Mouse (Mus musculus): Measurements from ENCODE around the gene Olfr597. TPM values are rescaled to one million over a fixed set of nuclear protein-coding genes. Genes with fewer than 3 reads are reported as not detected.

The Olfr597 gene
- polyA plus RNA-seq (2014; fragmentation: Illumina TruSeq; extraction: RNeasy Lipid Tissue Mini Kit (QIAGEN cat#74804); ENCODE audit: low read depth, low replicate concordance) = not detected

DNA sequence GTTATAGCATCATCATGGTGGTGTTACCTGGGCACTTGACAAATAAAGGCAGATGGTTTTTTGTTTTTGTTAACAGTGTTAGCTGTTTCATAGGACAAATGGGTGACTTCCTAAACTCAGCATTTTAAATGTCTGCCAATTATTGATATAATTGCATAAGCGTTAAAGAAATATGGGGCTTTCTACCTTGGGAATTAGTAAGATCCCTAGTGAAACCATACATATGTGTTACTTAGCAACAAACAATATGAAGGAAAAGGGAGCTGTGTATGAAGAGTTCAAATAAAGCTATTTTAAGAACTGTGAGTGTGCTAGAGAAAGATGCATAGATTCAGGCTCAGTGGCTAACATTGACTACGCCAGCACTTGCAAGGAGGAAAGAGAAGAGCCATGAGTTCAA, at the start of gene Olfr597:
TSS of gene Olfr597 (plus strand) at position 301 of the 400 bp plus-strand sequence.

DNA sequence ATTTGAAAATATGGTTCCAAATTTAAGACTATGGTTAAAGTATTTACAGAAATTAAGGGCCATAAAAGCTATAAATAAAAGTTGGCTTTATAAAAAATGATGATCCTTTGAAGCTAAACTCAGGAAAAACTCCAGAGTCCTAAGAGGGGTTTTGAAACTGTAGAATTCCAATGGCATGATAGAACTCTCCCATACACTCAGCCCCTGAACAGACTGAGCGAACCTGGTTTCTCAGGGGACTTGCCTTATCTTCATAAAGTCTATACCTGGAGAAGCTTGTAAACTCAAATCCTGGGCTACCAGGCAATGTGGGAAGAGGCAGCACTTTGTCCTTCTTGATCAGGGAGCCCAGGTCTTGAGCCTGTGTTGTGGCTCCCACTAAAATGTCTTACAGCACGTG, 10.8 kb upstream of the Olfr597 start, which contains the start of gene Olfr596:
TSS of gene Olfr596 (plus strand) at position 301 of the 400 bp plus-strand sequence.

DNA sequence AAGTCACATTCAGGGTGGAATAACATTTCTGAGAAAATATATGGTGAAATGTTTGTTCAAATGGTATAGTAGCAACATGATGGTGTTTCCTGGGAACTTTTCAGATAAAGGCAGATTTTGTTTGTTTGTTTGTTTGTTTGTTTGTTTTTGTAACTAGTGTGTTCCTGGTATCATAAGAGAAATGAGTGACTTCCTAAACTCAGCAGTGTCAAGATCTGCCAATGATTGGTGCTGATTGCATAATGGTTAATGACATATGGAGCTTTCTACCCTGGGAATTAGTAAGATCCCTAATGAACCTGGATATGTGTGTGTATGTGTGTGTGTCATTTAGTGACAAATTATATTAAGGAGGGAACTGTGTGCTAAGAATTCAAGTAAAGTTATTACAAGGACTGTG, 7.2 kb downstream of the Olfr597 start, which contains the start of gene Olfr598:
TSS of gene Olfr598 (plus strand) at position 301 of the 400 bp plus-strand sequence.

DNA sequence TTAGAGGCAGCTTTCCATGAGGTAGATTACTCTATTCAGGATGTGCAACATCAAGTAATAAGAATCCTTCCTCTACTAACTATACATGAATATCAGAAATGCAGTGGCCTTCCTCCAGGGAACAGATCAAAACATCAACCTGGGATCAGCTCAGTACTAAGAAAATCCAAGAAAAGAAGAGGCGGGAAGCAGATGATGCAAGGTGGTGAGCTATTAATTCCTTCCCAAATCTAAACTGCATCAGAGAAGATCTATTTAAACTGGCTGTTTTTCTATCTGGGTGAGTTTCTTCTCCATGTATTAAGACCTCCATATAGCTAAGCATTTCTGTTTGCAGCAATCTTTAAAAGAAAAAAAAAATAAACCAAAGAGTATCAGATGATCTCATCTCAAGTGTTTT, 19.5 kb downstream of the Olfr597 start, which contains the start of gene Olfr599:
TSS of gene Olfr599 (plus strand) at position 301 of the 400 bp plus-strand sequence.

DNA sequence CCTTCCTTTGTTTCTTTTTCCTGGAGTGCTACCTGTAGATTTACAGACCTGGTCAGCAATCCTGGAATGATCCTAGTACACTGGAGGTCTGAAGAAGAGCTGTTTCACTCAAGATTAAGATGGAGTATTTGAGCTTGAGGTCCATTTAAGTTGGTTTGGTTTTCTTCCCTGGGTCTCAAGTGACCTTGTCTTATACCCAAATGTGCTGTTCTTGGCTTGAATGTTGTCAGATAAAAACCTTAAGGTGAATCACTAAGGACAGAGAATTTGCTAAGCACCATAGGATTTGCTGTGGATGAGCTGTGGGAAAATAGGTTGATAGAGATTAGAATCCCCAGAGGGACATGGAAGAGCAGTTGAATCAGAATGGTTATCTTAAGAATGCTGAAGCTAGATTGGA, 33.5 kb downstream of the Olfr597 start, which contains the start of gene Olfr600:
TSS of gene Olfr600 (minus strand) at position 101 of the 400 bp plus-strand sequence.

DNA sequence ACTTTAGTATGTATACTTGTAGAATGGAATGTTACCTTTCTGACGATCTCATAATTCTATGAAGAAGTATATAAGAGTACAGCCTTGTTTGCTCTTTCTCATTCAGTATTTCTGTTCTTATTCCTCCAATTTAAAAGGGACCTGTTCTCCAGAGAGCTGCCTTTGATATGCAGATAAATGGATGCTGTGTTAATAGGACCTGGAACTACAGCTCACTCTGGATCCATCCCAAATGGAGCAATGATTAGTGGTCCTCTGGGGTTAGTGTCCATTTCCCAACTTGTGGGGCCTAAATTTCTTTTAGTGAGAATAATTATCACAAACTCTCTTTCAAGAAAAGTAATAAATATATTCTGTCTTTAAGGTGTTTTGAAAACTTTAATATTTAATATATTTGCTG, 46.4 kb downstream of the Olfr597 start, which contains the start of gene Olfr601:
TSS of gene Olfr601 (minus strand) at position 101 of the 400 bp plus-strand sequence.

Other genes starting within 250 kb of the Olfr597 start
- gene Olfr584, start 234.4 kb upstream of the Olfr597 start, polyA plus RNA-seq (2014; fragmentation: Illumina TruSeq; extraction: RNeasy Lipid Tissue Mini Kit (QIAGEN cat#74804); ENCODE audit: low read depth, low replicate concordance) = not detected
- not detected for gene Olfr585, start 218.6 kb upstream of the Olfr597 start, polyA plus RNA-seq (2014; fragmentation: Illumina TruSeq; extraction: RNeasy Lipid Tissue Mini Kit (QIAGEN cat#74804); ENCODE audit: low read depth, low replicate concordance)
- not detected for gene Olfr586, start 190.7 kb upstream of the Olfr597 start, polyA plus RNA-seq (2014; fragmentation: Illumina TruSeq; extraction: RNeasy Lipid Tissue Mini Kit (QIAGEN cat#74804); ENCODE audit: low read depth, low replicate concordance)
- not detected for gene Olfr588-ps1, start 175.4 kb upstream of the Olfr597 start, polyA plus RNA-seq (2014; fragmentation: Illumina TruSeq; extraction: RNeasy Lipid Tissue Mini Kit (QIAGEN cat#74804); ENCODE audit: low read depth, low replicate concordance)
- gene Olfr589, start 160.0 kb upstream of the Olfr597 start, polyA plus RNA-seq (2014; fragmentation: Illumina TruSeq; extraction: RNeasy Lipid Tissue Mini Kit (QIAGEN cat#74804); ENCODE audit: low read depth, low replicate concordance) = not detected
- not detected for gene Olfr591, start 138.0 kb upstream of the Olfr597 start, polyA plus RNA-seq (2014; fragmentation: Illumina TruSeq; extraction: RNeasy Lipid Tissue Mini Kit (QIAGEN cat#74804); ENCODE audit: low read depth, low replicate concordance)
- not detected for gene Olfr592, start 131.5 kb upstream of the Olfr597 start, polyA plus RNA-seq (2014; fragmentation: Illumina TruSeq; extraction: RNeasy Lipid Tissue Mini Kit (QIAGEN cat#74804); ENCODE audit: low read depth, low replicate concordance)
- not detected for gene Olfr593, start 104.5 kb upstream of the Olfr597 start, polyA plus RNA-seq (2014; fragmentation: Illumina TruSeq; extraction: RNeasy Lipid Tissue Mini Kit (QIAGEN cat#74804); ENCODE audit: low read depth, low replicate concordance)
- gene Olfr594, start 99.3 kb upstream of the Olfr597 start, polyA plus RNA-seq (2014; fragmentation: Illumina TruSeq; extraction: RNeasy Lipid Tissue Mini Kit (QIAGEN cat#74804); ENCODE audit: low read depth, low replicate concordance) = not detected
- not detected for gene Usp17ld, start 63.8 kb upstream of the Olfr597 start, polyA plus RNA-seq (2014; fragmentation: Illumina TruSeq; extraction: RNeasy Lipid Tissue Mini Kit (QIAGEN cat#74804); ENCODE audit: low read depth, low replicate concordance)
- gene Olfr596, start 10.7 kb upstream of the Olfr597 start, polyA plus RNA-seq (2014; fragmentation: Illumina TruSeq; extraction: RNeasy Lipid Tissue Mini Kit (QIAGEN cat#74804); ENCODE audit: low read depth, low replicate concordance) = not detected
- gene Olfr598, start 7.3 kb downstream of the Olfr597 start, polyA plus RNA-seq (2014; fragmentation: Illumina TruSeq; extraction: RNeasy Lipid Tissue Mini Kit (QIAGEN cat#74804); ENCODE audit: low read depth, low replicate concordance) = not detected
- gene Olfr599, start 19.6 kb downstream of the Olfr597 start, polyA plus RNA-seq (2014; fragmentation: Illumina TruSeq; extraction: RNeasy Lipid Tissue Mini Kit (QIAGEN cat#74804); ENCODE audit: low read depth, low replicate concordance) = not detected
- gene Olfr600, start 33.4 kb downstream of the Olfr597 start, polyA plus RNA-seq (2014; fragmentation: Illumina TruSeq; extraction: RNeasy Lipid Tissue Mini Kit (QIAGEN cat#74804); ENCODE audit: low read depth, low replicate concordance) = not detected
- not detected for gene Olfr601, start 46.3 kb downstream of the Olfr597 start, polyA plus RNA-seq (2014; fragmentation: Illumina TruSeq; extraction: RNeasy Lipid Tissue Mini Kit (QIAGEN cat#74804); ENCODE audit: low read depth, low replicate concordance)
- gene Olfr603, start 69.9 kb downstream of the Olfr597 start, polyA plus RNA-seq (2014; fragmentation: Illumina TruSeq; extraction: RNeasy Lipid Tissue Mini Kit (QIAGEN cat#74804); ENCODE audit: low read depth, low replicate concordance) = not detected
- not detected for gene Usp17lc, start 98.8 kb downstream of the Olfr597 start, polyA plus RNA-seq (2014; fragmentation: Illumina TruSeq; extraction: RNeasy Lipid Tissue Mini Kit (QIAGEN cat#74804); ENCODE audit: low read depth, low replicate concordance)
- not detected for gene Olfr605, start 129.1 kb downstream of the Olfr597 start, polyA plus RNA-seq (2014; fragmentation: Illumina TruSeq; extraction: RNeasy Lipid Tissue Mini Kit (QIAGEN cat#74804); ENCODE audit: low read depth, low replicate concordance)
- not detected for gene Olfr606, start 132.7 kb downstream of the Olfr597 start, polyA plus RNA-seq (2014; fragmentation: Illumina TruSeq; extraction: RNeasy Lipid Tissue Mini Kit (QIAGEN cat#74804); ENCODE audit: low read depth, low replicate concordance)
- gene Olfr607, start 147.8 kb downstream of the Olfr597 start, polyA plus RNA-seq (2014; fragmentation: Illumina TruSeq; extraction: RNeasy Lipid Tissue Mini Kit (QIAGEN cat#74804); ENCODE audit: low read depth, low replicate concordance) = not detected
- not detected for gene Olfr608, start 153.6 kb downstream of the Olfr597 start, polyA plus RNA-seq (2014; fragmentation: Illumina TruSeq; extraction: RNeasy Lipid Tissue Mini Kit (QIAGEN cat#74804); ENCODE audit: low read depth, low replicate concordance)
- gene Olfr609, start 181.7 kb downstream of the Olfr597 start, polyA plus RNA-seq (2014; fragmentation: Illumina TruSeq; extraction: RNeasy Lipid Tissue Mini Kit (QIAGEN cat#74804); ENCODE audit: low read depth, low replicate concordance) = not detected
- not detected for gene Olfr610, start 195.8 kb downstream of the Olfr597 start, polyA plus RNA-seq (2014; fragmentation: Illumina TruSeq; extraction: RNeasy Lipid Tissue Mini Kit (QIAGEN cat#74804); ENCODE audit: low read depth, low replicate concordance)
- gene Olfr611, start 204.5 kb downstream of the Olfr597 start, polyA plus RNA-seq (2014; fragmentation: Illumina TruSeq; extraction: RNeasy Lipid Tissue Mini Kit (QIAGEN cat#74804); ENCODE audit: low read depth, low replicate concordance) = not detected
- not detected for gene Olfr612, start 226.4 kb downstream of the Olfr597 start, polyA plus RNA-seq (2014; fragmentation: Illumina TruSeq; extraction: RNeasy Lipid Tissue Mini Kit (QIAGEN cat#74804); ENCODE audit: low read depth, low replicate concordance)
- gene Olfr613, start 231.8 kb downstream of the Olfr597 start, polyA plus RNA-seq (2014; fragmentation: Illumina TruSeq; extraction: RNeasy Lipid Tissue Mini Kit (QIAGEN cat#74804); ENCODE audit: low read depth, low replicate concordance) = not detected
- gene Olfr615, start 239.8 kb downstream of the Olfr597 start, polyA plus RNA-seq (2014; fragmentation: Illumina TruSeq; extraction: RNeasy Lipid Tissue Mini Kit (QIAGEN cat#74804); ENCODE audit: low read depth, low replicate concordance) = not detected

Data from kidney, adult 10 weeks (tissue).